Mouse (Mus musculus): ENCODE measurements around the gene Lpxn. TPM values are rescaled to one million over a fixed set of nuclear protein-coding genes. Genes with fewer than 3 reads are reported as not detected.

The Lpxn gene
- polyA plus RNA-seq, 1 experiment from 2014 or later: 1.7 TPM

- WGBS: under 1% methylated on average over 39 of the region's 39 CpGs
- no peaks in the 10 kb centered on the region for H3K27me3 ChIP-seq
- H3K36me3 ChIP-seq: no peaks in the 10 kb centered on the region
- H3K4me2 ChIP-seq (replicated peaks): peak overlapping the region; percentile 67
- peak overlapping the region; percentile 100 for H3K27ac ChIP-seq
- no peaks in the 10 kb centered on the region for H3K9me3 ChIP-seq
- H3K4me1 ChIP-seq: peaks cover 10% of the 10 kb centered on the region; the same call in 1 of the 2 replicates
- H3K9ac ChIP-seq: peak overlapping the region; percentile 98
- peak; percentile 71 for ATAC-seq (ENCODE audit: low FRiP score, low read depth)
- H3K4me3 ChIP-seq: peak overlapping the region; percentile 92
These were observed 1.6 kb upstream of the Lpxn start for GRCm38 (mm10) chr19:12794056-12795044.

- peak overlapping the region; percentile 92 for H3K4me3 ChIP-seq
- peak overlapping the region; percentile 100 for H3K27ac ChIP-seq
- H3K9ac ChIP-seq: peak overlapping the region; percentile 98
- H3K4me1 ChIP-seq: peaks cover 10% of the 10 kb centered on the region; the same call in 1 of the 2 replicates
- no peaks in the 10 kb centered on the region for H3K9me3 ChIP-seq
- ATAC-seq (ENCODE audit: low FRiP score, low read depth): peak; percentile 18
- no peaks in the 10 kb centered on the region for H3K36me3 ChIP-seq
- under 1% methylated on average over 36 of the region's 63 CpGs for WGBS
- H3K27me3 ChIP-seq: no peaks in the 10 kb centered on the region
- H3K4me2 ChIP-seq (replicated peaks): peak overlapping the region; percentile 67
These were observed 883 bp upstream of the Lpxn start for GRCm38 (mm10) chr19:12795110-12795509.

- H3K36me3 ChIP-seq: no peaks in the 10 kb centered on the region
- peak overlapping the region; percentile 73 for H3K4me2 ChIP-seq (replicated peaks)
- H3K27me3 ChIP-seq: no peaks in the 10 kb centered on the region
- peaks cover 10% of the 10 kb centered on the region; the same call in 1 of the 2 replicates for H3K4me1 ChIP-seq
- ATAC-seq (ENCODE audit: low FRiP score, low read depth): peak; percentile 1
- H3K9me3 ChIP-seq: no peaks in the 10 kb centered on the region
- peak overlapping the region; percentile 92 for H3K4me3 ChIP-seq
- peak overlapping the region; percentile 98 for H3K27ac ChIP-seq
- WGBS: under 1% methylated on average over 29 of the region's 29 CpGs
- peak overlapping the region; percentile 69 for H3K9ac ChIP-seq
These were observed 437 bp downstream of the Lpxn start for GRCm38 (mm10) chr19:12796328-12796931.

- Histone ChIP-seq H3K9ac (peak overlapping the region; percentile 69), H3K4me1 (peaks cover 7% of the 10 kb centered on the region; the same call in 1 of the 2 replicates), H3K9me3 (no peaks in the 10 kb centered on the region), H3K4me3 (peak overlapping the region; percentile 92), H3K36me3 (no peaks in the 10 kb centered on the region), H3K27ac (peak overlapping the region; percentile 98), H3K4me2 (replicated peaks) (peak overlapping the region; percentile 73), H3K27me3 (no peaks in the 10 kb centered on the region)
- 1% methylated on average over 7 of the region's 7 CpGs for WGBS
- no peak for ATAC-seq (ENCODE audit: low FRiP score, low read depth)
These were observed 1.1 kb downstream of the Lpxn start for GRCm38 (mm10) chr19:12797071-12797470.

GRCm38 (mm10) chr19:12798404-12798803 is 2.4 kb downstream of the Lpxn start:
- Histone ChIP-seq H3K4me3 (no peak overlapping the region), H3K27ac (no peak overlapping the region), H3K27me3 (no peaks in the 10 kb centered on the region), H3K4me1 (peaks cover 2% of the 10 kb centered on the region; the same call in 1 of the 2 replicates), H3K9me3 (no peaks in the 10 kb centered on the region), H3K4me2 (replicated peaks) (no peak overlapping the region), H3K36me3 (no peaks in the 10 kb centered on the region), H3K9ac (no peak overlapping the region)
- ATAC-seq (ENCODE audit: low FRiP score, low read depth): no peak
- 79% methylated on average over 4 of the region's 4 CpGs for WGBS

- WGBS: 84% methylated on average over 3 of the region's 3 CpGs
- no peaks in the 10 kb centered on the region for H3K36me3 ChIP-seq
These were observed 3.1 kb downstream of the Lpxn start for GRCm38 (mm10) chr19:12799081-12799480.

GRCm38 (mm10) chr19:12800621-12801020 is 4.6 kb downstream of the Lpxn start:
- Histone ChIP-seq H3K9me3 (no peaks in the 10 kb centered on the region), H3K4me2 (replicated peaks) (no peak overlapping the region), H3K27me3 (no peaks in the 10 kb centered on the region), H3K9ac (no peak overlapping the region), H3K27ac (no peak overlapping the region), H3K4me3 (no peak overlapping the region), H3K4me1 (no peaks in the 10 kb centered on the region), H3K36me3 (no peaks in the 10 kb centered on the region)
- ATAC-seq (ENCODE audit: low FRiP score, low read depth): no peak
- 82% methylated on average over 2 of the region's 2 CpGs for WGBS

More at GRCm38 (mm10) chr19:12799081-12799480, 3.1 kb downstream of the Lpxn start:
- Histone ChIP-seq H3K9me3 (no peaks in the 10 kb centered on the region), H3K4me2 (replicated peaks) (no peak overlapping the region), H3K27me3 (no peaks in the 10 kb centered on the region), H3K4me1 (no peaks in the 10 kb centered on the region), H3K9ac (no peak overlapping the region), H3K4me3 (no peak overlapping the region), H3K27ac (no peak overlapping the region)
- ATAC-seq (ENCODE audit: low FRiP score, low read depth): no peak

- 63% methylated on average over 3 of the region's 3 CpGs for WGBS
- ATAC-seq (ENCODE audit: low FRiP score, low read depth): no peak
- no peaks in the 10 kb centered on the region for H3K9me3 ChIP-seq
- H3K4me3 ChIP-seq: no peak overlapping the region
- no peak overlapping the region for H3K9ac ChIP-seq
- H3K27me3 ChIP-seq: no peaks in the 10 kb centered on the region
- H3K4me2 ChIP-seq (replicated peaks): no peak overlapping the region
- no peaks in the 10 kb centered on the region for H3K36me3 ChIP-seq
- no peaks in the 10 kb centered on the region for H3K4me1 ChIP-seq
- H3K27ac ChIP-seq: no peak overlapping the region
These were observed 5.1 kb downstream of the Lpxn start for GRCm38 (mm10) chr19:12801046-12801445.

GRCm38 (mm10) chr19:12802830-12803229 is 6.8 kb downstream of the Lpxn start:
- Histone ChIP-seq H3K4me1 (no peaks in the 10 kb centered on the region), H3K9ac (no peak overlapping the region), H3K27me3 (no peaks in the 10 kb centered on the region), H3K36me3 (no peaks in the 10 kb centered on the region), H3K4me2 (replicated peaks) (no peak overlapping the region), H3K9me3 (no peaks in the 10 kb centered on the region), H3K4me3 (no peak overlapping the region), H3K27ac (no peak overlapping the region)
- WGBS: 80% methylated on average over 3 of the region's 3 CpGs
- no peak for ATAC-seq (ENCODE audit: low FRiP score, low read depth)

GRCm38 (mm10) chr19:12804237-12804636 is 8.2 kb downstream of the Lpxn start:
- H3K27ac ChIP-seq: no peak overlapping the region
- 77% methylated on average over 1 of the region's 1 CpGs for WGBS
- ATAC-seq (ENCODE audit: low FRiP score, low read depth): no peak
- no peak overlapping the region for H3K4me2 ChIP-seq (replicated peaks)
- no peaks in the 10 kb centered on the region for H3K36me3 ChIP-seq
- no peak overlapping the region for H3K9ac ChIP-seq
- H3K27me3 ChIP-seq: no peaks in the 10 kb centered on the region
- no peaks in the 10 kb centered on the region for H3K9me3 ChIP-seq
- H3K4me1 ChIP-seq: no peaks in the 10 kb centered on the region
- H3K4me3 ChIP-seq: no peak overlapping the region

GRCm38 (mm10) chr19:12805730-12806129 is 9.7 kb downstream of the Lpxn start:
- ATAC-seq (ENCODE audit: low FRiP score, low read depth): no peak
- WGBS: 82% methylated on average over 3 of the region's 3 CpGs

GRCm38 (mm10) chr19:12806214-12806613 is 10.2 kb downstream of the Lpxn start:
- no peak overlapping the region for H3K9ac ChIP-seq
- ATAC-seq (ENCODE audit: low FRiP score, low read depth): no peak
- no peaks in the 10 kb centered on the region for H3K27me3 ChIP-seq
- no peaks in the 10 kb centered on the region for H3K36me3 ChIP-seq
- H3K27ac ChIP-seq: no peak overlapping the region
- no peaks in the 10 kb centered on the region for H3K4me1 ChIP-seq
- H3K4me2 ChIP-seq (replicated peaks): no peak overlapping the region
- H3K9me3 ChIP-seq: no peaks in the 10 kb centered on the region
- WGBS: 76% methylated on average over 2 of the region's 2 CpGs
- H3K4me3 ChIP-seq: no peak overlapping the region

More at GRCm38 (mm10) chr19:12805730-12806129, 9.7 kb downstream of the Lpxn start:
- Histone ChIP-seq H3K4me3 (no peak overlapping the region), H3K4me1 (no peaks in the 10 kb centered on the region), H3K27ac (no peak overlapping the region), H3K36me3 (no peaks in the 10 kb centered on the region), H3K9me3 (no peaks in the 10 kb centered on the region), H3K4me2 (replicated peaks) (no peak overlapping the region), H3K9ac (no peak overlapping the region), H3K27me3 (no peaks in the 10 kb centered on the region)

Data from limb, embryonic 13.5 days (tissue).